Mouse (Mus musculus): Measurements from ENCODE around the gene Atp8b2. TPM values are rescaled to one million over a fixed set of nuclear protein-coding genes. Genes with fewer than 3 reads are reported as not detected.

Gene Atp8b2
- total RNA-seq (2017): 37.9 and 45.4 TPM in 2 replicates

GRCm38 (mm10) chr3:89963221-89963763, at the start of gene Atp8b2:
Gene Atp8b2, minus strand, starts transcription at chr3:89963508.
- ATAC-seq (ENCODE audit: extremely low read depth, insufficient number of reproducible peaks, low FRiP score, poor library complexity, severe bottlenecking): peak; percentile 28; the same call in 1 of the 2 replicates

GRCm38 (mm10) chr3:90010291-90010690, 47.0 kb upstream of the Atp8b2 start:
- ATAC-seq (ENCODE audit: extremely low read depth, insufficient number of reproducible peaks, low FRiP score, poor library complexity, severe bottlenecking): no peak

GRCm38 (mm10) chr3:90004091-90004796, 40.9 kb upstream of the Atp8b2 start:
- no peak for ATAC-seq (ENCODE audit: extremely low read depth, insufficient number of reproducible peaks, low FRiP score, poor library complexity, severe bottlenecking)

- no peak for ATAC-seq (ENCODE audit: extremely low read depth, insufficient number of reproducible peaks, low FRiP score, poor library complexity, severe bottlenecking)
Observed at GRCm38 (mm10) chr3:89999830-90000229, 36.5 kb upstream of the Atp8b2 start.

- no peak for ATAC-seq (ENCODE audit: extremely low read depth, insufficient number of reproducible peaks, low FRiP score, poor library complexity, severe bottlenecking)
Observed at GRCm38 (mm10) chr3:89999090-89999489, 35.8 kb upstream of the Atp8b2 start.

GRCm38 (mm10) chr3:89998612-89999054, 35.3 kb upstream of the Atp8b2 start, which contains the start of gene Hax1:
Gene Hax1, minus strand, starts transcription at chr3:89998780.
- ATAC-seq (ENCODE audit: extremely low read depth, insufficient number of reproducible peaks, low FRiP score, poor library complexity, severe bottlenecking): peak; percentile 99

- no peak for ATAC-seq (ENCODE audit: extremely low read depth, insufficient number of reproducible peaks, low FRiP score, poor library complexity, severe bottlenecking)
Observed at GRCm38 (mm10) chr3:89997791-89998495, 34.6 kb upstream of the Atp8b2 start.

- ATAC-seq (ENCODE audit: extremely low read depth, insufficient number of reproducible peaks, low FRiP score, poor library complexity, severe bottlenecking): no peak
Observed at GRCm38 (mm10) chr3:89994807-89995515, 31.7 kb upstream of the Atp8b2 start.

- ATAC-seq (ENCODE audit: extremely low read depth, insufficient number of reproducible peaks, low FRiP score, poor library complexity, severe bottlenecking): no peak
Observed at GRCm38 (mm10) chr3:89987822-89988221, 24.5 kb upstream of the Atp8b2 start.

GRCm38 (mm10) chr3:89987211-89987610, 23.9 kb upstream of the Atp8b2 start:
- ATAC-seq (ENCODE audit: extremely low read depth, insufficient number of reproducible peaks, low FRiP score, poor library complexity, severe bottlenecking): no peak

- ATAC-seq (ENCODE audit: extremely low read depth, insufficient number of reproducible peaks, low FRiP score, poor library complexity, severe bottlenecking): no peak
Observed at GRCm38 (mm10) chr3:89982426-89982825, 19.1 kb upstream of the Atp8b2 start.

- no peak for ATAC-seq (ENCODE audit: extremely low read depth, insufficient number of reproducible peaks, low FRiP score, poor library complexity, severe bottlenecking)
Observed at GRCm38 (mm10) chr3:89976859-89977258, 13.6 kb upstream of the Atp8b2 start.

GRCm38 (mm10) chr3:89968509-89968908, 5.2 kb upstream of the Atp8b2 start:
- ATAC-seq (ENCODE audit: extremely low read depth, insufficient number of reproducible peaks, low FRiP score, poor library complexity, severe bottlenecking): no peak

- peak; percentile 17; the same call in 1 of the 2 replicates for ATAC-seq (ENCODE audit: extremely low read depth, insufficient number of reproducible peaks, low FRiP score, poor library complexity, severe bottlenecking)
Observed at GRCm38 (mm10) chr3:89966946-89967345, 3.6 kb upstream of the Atp8b2 start.

GRCm38 (mm10) chr3:89965972-89966371, 2.7 kb upstream of the Atp8b2 start:
- ATAC-seq (ENCODE audit: extremely low read depth, insufficient number of reproducible peaks, low FRiP score, poor library complexity, severe bottlenecking): no peak

- no peak for ATAC-seq (ENCODE audit: extremely low read depth, insufficient number of reproducible peaks, low FRiP score, poor library complexity, severe bottlenecking)
Observed at GRCm38 (mm10) chr3:89965557-89965956, 2.2 kb upstream of the Atp8b2 start.

GRCm38 (mm10) chr3:89963926-89964739, 825 bp upstream of the Atp8b2 start:
- 0 out of 2 replicates have a peak, but pooled peaks have one; percentile 34 for ATAC-seq (ENCODE audit: extremely low read depth, insufficient number of reproducible peaks, low FRiP score, poor library complexity, severe bottlenecking)

GRCm38 (mm10) chr3:89962751-89963220, 522 bp downstream of the Atp8b2 start:
- ATAC-seq (ENCODE audit: extremely low read depth, insufficient number of reproducible peaks, low FRiP score, poor library complexity, severe bottlenecking): no peak

Data from neutrophil, adult 5-6 weeks (primary cell).